Mouse (Mus musculus) midbrain, embryonic 14.5 days (tissue): ENCODE measurements around the gene Muc2. TPM values are rescaled to one million over a fixed set of nuclear protein-coding genes. Genes with fewer than 3 reads are reported as not detected.

Source experiments
- ATAC-seq: fragments of 200-750 bp; cut with Nextera tagmentation; 2 replicates; pipeline ENCODE4 v1.8.0; 2017; ENCODE audit warnings: moderate number of reproducible peaks, moderate library complexity; ENCODE audit not compliant: low FRiP score, low TSS enrichment
- DNase-seq: peaks from one replicate; pipeline ENCODE4 v3.0.0-alpha.2; 2015
- H3K27ac ChIP-seq: fragments of 300-500 bp; sonication (generic); replicated peaks from 2 replicates; pipeline ENCODE4 v1.5.1; 2014; ENCODE audit warnings: mild to moderate bottlenecking, low read depth, low read length, moderate library complexity
- H3K27me3 ChIP-seq: fragments of 300-500 bp; sonication (generic); 2 replicates; pipeline ENCODE4 v1.6.1; 2014; ENCODE audit warnings: low read length, control low read depth, mixed read lengths; ENCODE audit not compliant: control insufficient read depth, insufficient read depth
- H3K36me3 ChIP-seq: fragments of 300-500 bp; sonication (generic); 2 replicates; pipeline ENCODE4 v1.6.1; 2014; ENCODE audit warnings: low read length, control low read depth; ENCODE audit not compliant: control insufficient read depth, insufficient read depth
- H3K4me1 ChIP-seq: fragments of 300-500 bp; sonication (generic); 2 replicates; pipeline ENCODE4 v1.6.1; 2014; ENCODE audit warnings: mild to moderate bottlenecking, antibody characterized with exemption, low read length, control low read depth; ENCODE audit not compliant: control insufficient read depth, insufficient read depth
- H3K4me2 ChIP-seq: fragments of 300-500 bp; sonication (generic); 2 replicates; pipeline ENCODE4 v1.6.1; 2014; ENCODE audit warnings: mild to moderate bottlenecking, low read length, moderate library complexity
- H3K4me3 ChIP-seq: fragments of 300-500 bp; sonication (generic); replicated peaks from 2 replicates; pipeline ENCODE4 v1.5.1; 2014; ENCODE audit warnings: low read depth, low read length
- H3K9ac ChIP-seq: fragments of 300-500 bp; sonication (generic); replicated peaks from 2 replicates; pipeline ENCODE4 v1.6.1; 2014; ENCODE audit warnings: mild to moderate bottlenecking, low read length, moderate library complexity
- H3K9me3 ChIP-seq: fragments of 300-500 bp; sonication (generic); 2 replicates; pipeline ENCODE4 v1.6.1; 2016; ENCODE audit warnings: low read length, control low read depth, mixed read lengths; ENCODE audit not compliant: control insufficient read depth
- WGBS: fragments of 180-500 bp; shearing (Covaris S2); extraction: QIAGEN DNeasy Blood & Tissue Kit; methylation state at CpG from one replicate; pipeline ENCODE4 v1.1.7; 2014; 5-methylcytosine and 5-hydroxymethylcytosine counted together
- polyA plus RNA-seq: library from polyadenylated mRNA; unstranded; fragments of >200 nt; fragmentation: Nextera tagmentation; extraction: Ambion mirVana; gene quantifications from 2 replicates; pipeline ENCODE4 v1.2.1, GENCODE M21; 2014

The Muc2 gene
- polyA plus RNA-seq, 1 experiment from 2014 or later = 0.46 TPM

- no peak overlapping the region for H3K4me2 ChIP-seq
- no peak for ATAC-seq
- 90% methylated on average over 5 of the region's 5 CpGs for WGBS
- H3K4me3 ChIP-seq = no peak overlapping the region
- no peak overlapping the region for H3K27ac ChIP-seq
- H3K4me1 ChIP-seq = 0 out of 2 replicates have a peak, but pooled peaks cover 8% of the 10 kb centered on the region
- DNase-seq = no peak
- no peaks in the 10 kb centered on the region for H3K36me3 ChIP-seq
- H3K27me3 ChIP-seq = no peaks in the 10 kb centered on the region
- no peaks in the 10 kb centered on the region for H3K9me3 ChIP-seq
- no peak overlapping the region for H3K9ac ChIP-seq
Measured at GRCm38 (mm10) chr7:141776199-141776598, 86.1 kb downstream of the Muc2 start.

- Histone ChIP-seq H3K9me3 (no peaks in the 10 kb centered on the region), H3K4me2 (no peak within 1 kb of the TSS), H3K36me3 (no peaks in the 10 kb centered on the region), H3K4me3 (no peak within 1 kb of the TSS), H3K27me3 (no peaks in the 10 kb centered on the region), H3K27ac (no peak within 1 kb of the TSS), H3K4me1 (no peaks in the 10 kb centered on the region), H3K9ac (no peak within 1 kb of the TSS)
- no peak for ATAC-seq
- WGBS = 87% methylated on average over 6 of the region's 6 CpGs
- no peak for DNase-seq
Measured at GRCm38 (mm10) chr7:141788677-141789452, 98.7 kb downstream of the Muc2 start, which contains the start of gene Muc5ac. Muc5ac (plus strand) TSS chr7:141788972.

- Histone ChIP-seq H3K27ac (no peak overlapping the region), H3K36me3 (no peaks in the 10 kb centered on the region), H3K4me1 (no peaks in the 10 kb centered on the region), H3K4me2 (no peak overlapping the region), H3K9me3 (no peaks in the 10 kb centered on the region), H3K4me3 (no peak overlapping the region), H3K27me3 (no peaks in the 10 kb centered on the region), H3K9ac (no peak overlapping the region)
- DNase-seq (no peak), ATAC-seq (no peak)
- 97% methylated on average over 1 of the region's 1 CpGs for WGBS
Measured at GRCm38 (mm10) chr7:141794251-141794650, 104.1 kb downstream of the Muc2 start.

GRCm38 (mm10) chr7:141803206-141803605 is 113.1 kb downstream of the Muc2 start:
- Histone ChIP-seq H3K4me3 (no peak overlapping the region), H3K27me3 (no peaks in the 10 kb centered on the region), H3K9ac (no peak overlapping the region), H3K9me3 (no peaks in the 10 kb centered on the region), H3K4me2 (no peak overlapping the region), H3K36me3 (no peaks in the 10 kb centered on the region), H3K4me1 (no peaks in the 10 kb centered on the region), H3K27ac (no peak overlapping the region)
- ATAC-seq = no peak
- no peak for DNase-seq
- WGBS = 94% methylated on average over 7 of the region's 7 CpGs

Other genes starting within 250 kb of the Muc2 start
- gene Pidd1, start 246.3 kb upstream of the Muc2 start, polyA plus RNA-seq = 2.3 and 3.6 TPM in 2 replicates
- 772 and 804 TPM in 2 replicates for gene Rplp2, start 243.0 kb upstream of the Muc2 start, polyA plus RNA-seq
- 15.8 and 15.9 TPM in 2 replicates for gene Pnpla2, start 235.1 kb upstream of the Muc2 start, polyA plus RNA-seq
- gene Cracr2b, start 229.2 kb upstream of the Muc2 start, polyA plus RNA-seq = 3.8 and 4.6 TPM in 2 replicates
- gene Cd151, start 222.9 kb upstream of the Muc2 start, polyA plus RNA-seq = 43.8 and 44.1 TPM in 2 replicates
- gene Polr2l, start 215.2 kb upstream of the Muc2 start, polyA plus RNA-seq = 75.1 and 93.3 TPM in 2 replicates
- gene Tspan4, start 215.1 kb upstream of the Muc2 start, polyA plus RNA-seq = 35.2 and 36.4 TPM in 2 replicates
- 37.9 and 40.2 TPM in 2 replicates for gene Chid1, start 150.5 kb upstream of the Muc2 start, polyA plus RNA-seq
- 95.4 and 103 TPM in 2 replicates for gene Ap2a2, start 128.2 kb upstream of the Muc2 start, polyA plus RNA-seq
- gene Muc6, start 35.0 kb upstream of the Muc2 start, polyA plus RNA-seq = 0.15 and 0.29 TPM in 2 replicates
- not detected in 2 replicates for gene Muc5ac, start 98.6 kb downstream of the Muc2 start, polyA plus RNA-seq
- 0.03 and 0.04 TPM in 2 replicates for gene Muc5b, start 148.7 kb downstream of the Muc2 start, polyA plus RNA-seq
- gene Tollip, start 228.2 kb downstream of the Muc2 start, polyA plus RNA-seq = 61.9 and 79.7 TPM in 2 replicates